Mouse (Mus musculus): ENCODE measurements at regions not wholly inside any gene's neighbourhood (a gene's known extent, or its start where the extent isn't known, plus 50 kb on each side); places are given as distances from the start of the nearest gene placed in this dataset.

- H3K4me2 ChIP-seq (ENCODE audit: low read depth), result no peak overlapping the region
- no peaks in the 10 kb centered on the region for H3K27me3 ChIP-seq (ENCODE audit: insufficient read depth, low read length)
- no peaks in the 10 kb centered on the region for H3K36me3 ChIP-seq (ENCODE audit: insufficient read depth)
- no peak overlapping the region for H3K4me3 ChIP-seq (ENCODE audit: low read depth, low read length)
- no peaks in the 10 kb centered on the region for H3K4me1 ChIP-seq (ENCODE audit: insufficient read depth)
- H3K9ac ChIP-seq, result no peak overlapping the region
- DNase-seq (no peak), ATAC-seq (no peak)
- no peak for TF ChIP-seq CTCF (IDR thresholded peaks at IDR 0.05; ENCODE audit: low read depth)
- H3K9me3 ChIP-seq (ENCODE audit: low read length), result no peaks in the 10 kb centered on the region
- no peak overlapping the region for H3K27ac ChIP-seq (ENCODE audit: low read depth, low read length)
- WGBS, result 91% methylated on average over 6 of the region's 6 CpGs
Measured at GRCm38 (mm10) chr17:66252926-66253325, 129.6 kb downstream of the Ddx11 start.

- Histone ChIP-seq H3K9ac (no peak overlapping the region), H3K4me2 (ENCODE audit: low read depth) (no peak overlapping the region), H3K36me3 (ENCODE audit: insufficient read depth) (no peaks in the 10 kb centered on the region), H3K27me3 (ENCODE audit: insufficient read depth, low read length) (no peaks in the 10 kb centered on the region), H3K4me1 (ENCODE audit: insufficient read depth) (no peaks in the 10 kb centered on the region), H3K9me3 (ENCODE audit: low read length) (no peaks in the 10 kb centered on the region), H3K27ac (ENCODE audit: low read depth, low read length) (no peak overlapping the region), H3K4me3 (ENCODE audit: low read depth, low read length) (no peak overlapping the region)
- TF ChIP-seq CTCF (IDR thresholded peaks at IDR 0.05; ENCODE audit: low read depth), result no peak
- ATAC-seq (no peak), DNase-seq (no peak)
- 61% methylated on average over 8 of the region's 8 CpGs for WGBS
Measured at GRCm38 (mm10) chr17:66259697-66260096, 136.4 kb downstream of the Ddx11 start.

- no peak overlapping the region for H3K9ac ChIP-seq
- DNase-seq, result no peak
- no peaks in the 10 kb centered on the region for H3K4me1 ChIP-seq (ENCODE audit: insufficient read depth)
- no peak overlapping the region for H3K27ac ChIP-seq (ENCODE audit: low read depth, low read length)
- ATAC-seq, result no peak
- no peak for TF ChIP-seq CTCF (IDR thresholded peaks at IDR 0.05; ENCODE audit: low read depth)
- no peaks in the 10 kb centered on the region for H3K36me3 ChIP-seq (ENCODE audit: insufficient read depth)
- WGBS, result 77% methylated on average over 4 of the region's 4 CpGs
- H3K27me3 ChIP-seq (ENCODE audit: insufficient read depth, low read length), result no peaks in the 10 kb centered on the region
- H3K4me3 ChIP-seq (ENCODE audit: low read depth, low read length), result no peak overlapping the region
- no peak overlapping the region for H3K4me2 ChIP-seq (ENCODE audit: low read depth)
- no peaks in the 10 kb centered on the region for H3K9me3 ChIP-seq (ENCODE audit: low read length)
Measured at GRCm38 (mm10) chr17:66262681-66263240, 139.4 kb downstream of the Ddx11 start.

GRCm38 (mm10) chr17:66263405-66263804, 140.1 kb downstream of the Ddx11 start:
- TF ChIP-seq CTCF (IDR thresholded peaks at IDR 0.05; ENCODE audit: low read depth), result no peak
- DNase-seq (no peak), ATAC-seq (no peak)
- Histone ChIP-seq H3K4me2 (ENCODE audit: low read depth) (no peak overlapping the region), H3K4me1 (ENCODE audit: insufficient read depth) (no peaks in the 10 kb centered on the region), H3K36me3 (ENCODE audit: insufficient read depth) (no peaks in the 10 kb centered on the region), H3K27me3 (ENCODE audit: insufficient read depth, low read length) (no peaks in the 10 kb centered on the region), H3K27ac (ENCODE audit: low read depth, low read length) (no peak overlapping the region), H3K9ac (no peak overlapping the region), H3K4me3 (ENCODE audit: low read depth, low read length) (no peak overlapping the region), H3K9me3 (ENCODE audit: low read length) (no peaks in the 10 kb centered on the region)
- 86% methylated on average over 4 of the region's 4 CpGs for WGBS

GRCm38 (mm10) chr17:66266803-66267202, 143.5 kb downstream of the Ddx11 start:
- H3K4me3 ChIP-seq (ENCODE audit: low read depth, low read length), result no peak overlapping the region
- H3K9ac ChIP-seq, result no peak overlapping the region
- peak; percentile 70 for ATAC-seq
- H3K27me3 ChIP-seq (ENCODE audit: insufficient read depth, low read length), result no peaks in the 10 kb centered on the region
- TF ChIP-seq CTCF (IDR thresholded peaks at IDR 0.05; ENCODE audit: low read depth), result no peak
- no peak overlapping the region for H3K27ac ChIP-seq (ENCODE audit: low read depth, low read length)
- H3K9me3 ChIP-seq (ENCODE audit: low read length), result no peaks in the 10 kb centered on the region
- no peak overlapping the region for H3K4me2 ChIP-seq (ENCODE audit: low read depth)
- WGBS, result 66% methylated on average over 5 of the region's 5 CpGs
- H3K36me3 ChIP-seq (ENCODE audit: insufficient read depth), result no peaks in the 10 kb centered on the region
- peak; percentile 45 for DNase-seq
- H3K4me1 ChIP-seq (ENCODE audit: insufficient read depth), result no peaks in the 10 kb centered on the region

- no peak overlapping the region for H3K27ac ChIP-seq (ENCODE audit: low read depth, low read length)
- H3K36me3 ChIP-seq (ENCODE audit: insufficient read depth), result no peaks in the 10 kb centered on the region
- no peak overlapping the region for H3K9ac ChIP-seq
- DNase-seq (no peak), ATAC-seq (no peak)
- no peak for TF ChIP-seq CTCF (IDR thresholded peaks at IDR 0.05; ENCODE audit: low read depth)
- no peaks in the 10 kb centered on the region for H3K4me1 ChIP-seq (ENCODE audit: insufficient read depth)
- no peaks in the 10 kb centered on the region for H3K27me3 ChIP-seq (ENCODE audit: insufficient read depth, low read length)
- H3K9me3 ChIP-seq (ENCODE audit: low read length), result no peaks in the 10 kb centered on the region
- H3K4me2 ChIP-seq (ENCODE audit: low read depth), result no peak overlapping the region
- no peak overlapping the region for H3K4me3 ChIP-seq (ENCODE audit: low read depth, low read length)
- 55% methylated on average over 6 of the region's 6 CpGs for WGBS
Measured at GRCm38 (mm10) chr17:66267831-66268230, 144.5 kb downstream of the Ddx11 start.

- Histone ChIP-seq H3K4me2 (ENCODE audit: low read depth) (no peak overlapping the region), H3K9ac (no peak overlapping the region), H3K4me3 (ENCODE audit: low read depth, low read length) (no peak overlapping the region), H3K27ac (ENCODE audit: low read depth, low read length) (no peak overlapping the region), H3K27me3 (ENCODE audit: insufficient read depth, low read length) (no peaks in the 10 kb centered on the region), H3K36me3 (ENCODE audit: insufficient read depth) (no peaks in the 10 kb centered on the region), H3K9me3 (ENCODE audit: low read length) (no peaks in the 10 kb centered on the region), H3K4me1 (ENCODE audit: insufficient read depth) (no peaks in the 10 kb centered on the region)
- no peak for ATAC-seq
- WGBS, result 68% methylated on average over 6 of the region's 6 CpGs
- no peak for DNase-seq
- TF ChIP-seq CTCF (IDR thresholded peaks at IDR 0.05; ENCODE audit: low read depth), result no peak
Measured at GRCm38 (mm10) chr17:66269567-66269966, 146.2 kb downstream of the Ddx11 start.
